Mouse (Mus musculus) embryonic facial prominence, embryonic 15.5 days (tissue): ENCODE measurements around the gene Tlr13. TPM values are rescaled to one million over a fixed set of nuclear protein-coding genes. Genes with fewer than 3 reads are reported as not detected.
A peak's percentile ranks its signal among the peaks of the same experiment; 100 is the strongest.

Experiments
- ATAC-seq: fragments of 200-750 bp; cut with Nextera tagmentation; 2 replicates; pipeline ENCODE4 v1.8.0; 2017; ENCODE audit warnings: low read depth, moderate TSS enrichment; ENCODE audit not compliant: insufficient number of reproducible peaks, low FRiP score, low TSS enrichment
- H3K27ac ChIP-seq: fragments of 300-500 bp; sonication (generic); replicated peaks from 2 replicates; pipeline ENCODE4 v1.5.1; 2015; ENCODE audit warnings: mild to moderate bottlenecking, inconsistent platforms
- H3K27me3 ChIP-seq: fragments of 300-500 bp; sonication (generic); 2 replicates; pipeline ENCODE4 v1.6.1; 2015; ENCODE audit warnings: inconsistent platforms
- H3K36me3 ChIP-seq: fragments of 300-500 bp; sonication (generic); 2 replicates; pipeline ENCODE4 v1.6.1; 2015; ENCODE audit warnings: mild to moderate bottlenecking, inconsistent platforms
- H3K4me1 ChIP-seq: fragments of 300-500 bp; sonication (generic); 2 replicates; pipeline ENCODE4 v1.6.1; 2015; ENCODE audit warnings: inconsistent platforms
- H3K4me2 ChIP-seq: fragments of 300-500 bp; sonication (generic); replicated peaks from 2 replicates; pipeline ENCODE4 v1.6.1; 2015; ENCODE audit warnings: mild to moderate bottlenecking, inconsistent platforms
- H3K4me3 ChIP-seq: fragments of 300-500 bp; sonication (generic); replicated peaks from 2 replicates; pipeline ENCODE4 v1.5.1; 2015; ENCODE audit warnings: mild to moderate bottlenecking, inconsistent platforms
- H3K9ac ChIP-seq: fragments of 300-500 bp; sonication (generic); 2 replicates; pipeline ENCODE4 v1.6.1; 2015; ENCODE audit warnings: inconsistent platforms
- H3K9me3 ChIP-seq: fragments of 300-500 bp; sonication (generic); replicated peaks from 2 replicates; pipeline ENCODE4 v1.6.1; 2016; ENCODE audit warnings: inconsistent platforms
- WGBS: fragments of 180-500 bp; shearing (Covaris S2); methylation state at CpG from one replicate; pipeline ENCODE4 v1.1.7; 2015; 5-methylcytosine and 5-hydroxymethylcytosine counted together
- polyA plus RNA-seq: library from polyadenylated mRNA; unstranded; fragments of >200 nt; fragmentation: Nextera tagmentation; extraction: Ambion mirVana; gene quantifications from 2 replicates; pipeline ENCODE4 v1.2.1, GENCODE M21; 2015

Tlr13 gene
- polyA plus RNA-seq, 1 experiment from 2014 or later = 1.3 TPM

- Histone ChIP-seq H3K9ac (no peak overlapping the region), H3K27ac (no peak overlapping the region), H3K36me3 (no peaks in the 10 kb centered on the region), H3K4me2 (no peak overlapping the region), H3K4me1 (no peaks in the 10 kb centered on the region), H3K9me3 (no peaks in the 10 kb centered on the region), H3K4me3 (no peak overlapping the region), H3K27me3 (no peaks in the 10 kb centered on the region)
- 54% methylated on average over 3 of the region's 3 CpGs for WGBS
- no peak for ATAC-seq
Measured at GRCm38 (mm10) chrX:106149460-106149859, 6.5 kb downstream of the Tlr13 start.

- Histone ChIP-seq H3K9ac (no peak overlapping the region), H3K4me1 (no peaks in the 10 kb centered on the region), H3K4me2 (no peak overlapping the region), H3K36me3 (no peaks in the 10 kb centered on the region), H3K4me3 (no peak overlapping the region), H3K27ac (no peak overlapping the region), H3K9me3 (no peaks in the 10 kb centered on the region), H3K27me3 (no peaks in the 10 kb centered on the region)
- no peak for ATAC-seq
Measured at GRCm38 (mm10) chrX:106154180-106154586, 11.2 kb downstream of the Tlr13 start.

GRCm38 (mm10) chrX:106155892-106156291 lies 12.9 kb downstream of the Tlr13 start:
- no peak for ATAC-seq
- H3K4me1 ChIP-seq = no peaks in the 10 kb centered on the region
- 83% methylated on average over 4 of the region's 4 CpGs for WGBS
- H3K27ac ChIP-seq = no peak overlapping the region
- no peak overlapping the region for H3K4me2 ChIP-seq
- no peaks in the 10 kb centered on the region for H3K9me3 ChIP-seq
- no peaks in the 10 kb centered on the region for H3K27me3 ChIP-seq
- no peaks in the 10 kb centered on the region for H3K36me3 ChIP-seq
- no peak overlapping the region for H3K4me3 ChIP-seq
- H3K9ac ChIP-seq = no peak overlapping the region

- H3K9me3 ChIP-seq = no peaks in the 10 kb centered on the region
- no peaks in the 10 kb centered on the region for H3K4me1 ChIP-seq
- WGBS = 53% methylated on average over 5 of the region's 5 CpGs
- H3K4me3 ChIP-seq = no peak overlapping the region
- no peaks in the 10 kb centered on the region for H3K36me3 ChIP-seq
- H3K4me2 ChIP-seq = no peak overlapping the region
- H3K27ac ChIP-seq = no peak overlapping the region
- H3K9ac ChIP-seq = no peak overlapping the region
- no peak for ATAC-seq
- H3K27me3 ChIP-seq = no peaks in the 10 kb centered on the region
Measured at GRCm38 (mm10) chrX:106163995-106164394, 21.0 kb downstream of the Tlr13 start.

DNA sequence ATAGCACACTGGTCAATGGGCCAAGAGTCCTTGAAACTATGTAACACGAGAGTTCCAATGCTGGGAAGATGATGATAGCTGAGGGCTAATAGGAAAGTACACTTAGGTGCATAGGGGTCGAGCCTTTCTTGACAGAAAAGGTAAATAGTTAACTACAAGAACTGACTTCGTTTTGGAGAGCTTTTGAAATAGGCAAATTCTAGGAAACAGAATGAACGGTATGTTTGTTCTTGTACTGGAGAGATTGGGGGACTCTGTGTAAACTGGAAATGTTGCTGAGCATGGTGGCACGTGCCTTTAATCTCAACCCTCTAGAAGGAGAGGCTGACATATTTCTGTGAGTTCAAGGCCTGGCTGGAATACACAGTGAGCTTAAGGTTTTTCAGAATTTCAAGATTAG lies 21.6 kb downstream of the Tlr13 start:
- 70% methylated on average over 5 of the region's 5 CpGs for WGBS
- Histone ChIP-seq H3K9ac (no peak overlapping the region), H3K36me3 (no peaks in the 10 kb centered on the region), H3K27me3 (no peaks in the 10 kb centered on the region), H3K4me3 (no peak overlapping the region), H3K4me1 (no peaks in the 10 kb centered on the region), H3K9me3 (no peaks in the 10 kb centered on the region), H3K4me2 (no peak overlapping the region), H3K27ac (no peak overlapping the region)
- no peak for ATAC-seq

DNA sequence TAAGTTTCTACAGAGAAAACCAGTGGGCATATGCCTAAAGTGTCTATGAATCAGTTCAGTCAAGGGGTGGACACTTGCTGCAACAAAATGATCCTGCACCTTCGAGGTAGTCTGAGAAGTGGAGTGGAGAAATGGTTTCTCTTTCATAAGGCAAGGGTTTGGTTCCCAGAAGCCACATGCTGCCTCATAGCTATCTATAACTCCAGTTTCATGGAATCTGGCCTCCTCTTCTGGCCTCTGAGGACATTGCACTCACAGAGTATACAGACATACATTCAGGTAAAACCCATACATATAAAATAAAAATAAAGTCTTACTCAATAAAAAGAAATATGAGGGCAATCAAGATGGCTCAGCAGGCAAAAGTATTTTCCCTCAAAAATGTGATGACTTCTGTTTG lies 22.1 kb downstream of the Tlr13 start:
- no peaks in the 10 kb centered on the region for H3K4me1 ChIP-seq
- no peaks in the 10 kb centered on the region for H3K27me3 ChIP-seq
- no peak overlapping the region for H3K4me3 ChIP-seq
- 70% methylated on average over 1 of the region's 1 CpGs for WGBS
- no peaks in the 10 kb centered on the region for H3K36me3 ChIP-seq
- H3K9me3 ChIP-seq = no peaks in the 10 kb centered on the region
- no peak overlapping the region for H3K27ac ChIP-seq
- H3K9ac ChIP-seq = no peak overlapping the region
- H3K4me2 ChIP-seq = no peak overlapping the region
- ATAC-seq = no peak

GRCm38 (mm10) chrX:106171106-106171852 lies 28.3 kb downstream of the Tlr13 start:
- Histone ChIP-seq H3K9me3 (no peaks in the 10 kb centered on the region), H3K4me1 (no peaks in the 10 kb centered on the region), H3K27ac (no peak overlapping the region), H3K36me3 (no peaks in the 10 kb centered on the region), H3K9ac (no peak overlapping the region), H3K4me3 (peak overlapping the region; percentile 30), H3K27me3 (no peaks in the 10 kb centered on the region), H3K4me2 (peak overlapping the region; percentile 40)
- 22% methylated on average over 18 of the region's 18 CpGs for WGBS
- ATAC-seq = 0 out of 2 replicates have a peak, but pooled peaks have one; percentile 39

DNA sequence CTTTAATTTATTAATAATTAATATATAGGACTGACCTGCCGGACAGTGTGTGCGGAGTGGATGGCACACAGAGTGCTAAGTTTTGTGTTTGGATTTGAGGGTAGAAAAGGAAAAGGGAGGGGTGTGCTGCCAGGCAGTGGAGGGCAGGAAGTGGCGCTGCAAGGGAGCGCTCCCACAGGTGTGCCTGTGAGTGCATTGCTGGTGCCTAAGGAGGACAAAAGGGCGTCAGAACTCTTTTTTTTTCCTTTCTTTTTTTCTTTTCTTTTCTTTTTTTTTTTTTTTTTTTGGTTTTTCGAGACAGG lies 28.8 kb downstream of the Tlr13 start:
- no peak for ATAC-seq
- Histone ChIP-seq H3K27me3 (no peaks in the 10 kb centered on the region), H3K4me3 (peak overlapping the region; percentile 30), H3K4me1 (no peaks in the 10 kb centered on the region), H3K36me3 (no peaks in the 10 kb centered on the region), H3K4me2 (peak overlapping the region; percentile 40), H3K27ac (no peak overlapping the region), H3K9ac (no peak overlapping the region), H3K9me3 (no peaks in the 10 kb centered on the region)
- WGBS = 64% methylated on average over 6 of the region's 6 CpGs

- WGBS = 51% methylated on average over 9 of the region's 9 CpGs
- no peak overlapping the region for H3K9ac ChIP-seq
- H3K36me3 ChIP-seq = no peaks in the 10 kb centered on the region
- no peaks in the 10 kb centered on the region for H3K27me3 ChIP-seq
- H3K4me2 ChIP-seq = no peak overlapping the region
- ATAC-seq = no peak
- no peaks in the 10 kb centered on the region for H3K9me3 ChIP-seq
- no peak overlapping the region for H3K4me3 ChIP-seq
- no peaks in the 10 kb centered on the region for H3K4me1 ChIP-seq
- H3K27ac ChIP-seq = no peak overlapping the region
Measured at GRCm38 (mm10) chrX:106176331-106176730, 33.3 kb downstream of the Tlr13 start.

DNA sequence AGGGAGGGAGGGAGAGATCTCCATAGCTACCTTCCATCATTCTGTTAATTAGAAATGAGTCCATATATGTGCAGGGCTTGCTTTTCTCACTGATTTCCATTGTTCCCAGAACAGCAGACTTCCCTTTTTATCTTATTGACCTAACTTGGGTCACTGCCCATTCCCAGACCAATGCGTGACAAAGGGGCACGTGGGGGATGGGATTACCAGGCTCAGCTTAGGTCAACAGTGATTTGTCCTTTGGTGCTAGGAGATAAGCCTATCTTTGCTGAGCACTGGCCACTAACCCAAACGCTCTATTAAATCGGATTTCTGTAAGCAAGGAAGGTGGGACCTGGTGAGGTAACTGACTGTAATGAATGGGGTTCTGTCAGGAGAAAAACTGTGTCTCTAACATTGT lies 41.3 kb downstream of the Tlr13 start:
- 42% methylated on average over 4 of the region's 4 CpGs for WGBS
- no peak for ATAC-seq
- Histone ChIP-seq H3K36me3 (no peaks in the 10 kb centered on the region), H3K27ac (no peak overlapping the region), H3K9me3 (no peaks in the 10 kb centered on the region), H3K4me2 (no peak overlapping the region), H3K27me3 (no peaks in the 10 kb centered on the region), H3K4me1 (0 out of 2 replicates have a peak, but pooled peaks cover 7% of the 10 kb centered on the region), H3K4me3 (no peak overlapping the region), H3K9ac (no peak overlapping the region)

DNA sequence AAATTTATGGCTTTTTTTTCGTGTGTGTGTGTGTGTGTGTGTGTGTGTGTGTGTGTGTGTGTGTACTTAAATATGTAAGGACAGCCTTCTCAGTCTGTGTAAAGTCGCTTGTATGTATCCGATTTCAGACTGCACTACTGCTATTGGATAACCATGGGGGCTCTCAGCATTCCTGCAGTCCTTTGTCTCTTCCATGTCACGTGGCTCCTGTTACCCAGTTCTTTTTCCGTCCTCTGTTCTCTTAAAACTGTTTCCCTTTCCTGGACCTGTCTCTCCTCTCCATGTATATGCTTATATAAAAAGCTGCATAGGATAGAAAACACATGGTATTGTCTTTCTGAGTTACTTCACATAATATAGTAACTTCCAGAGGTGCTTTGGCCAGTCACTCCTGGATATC lies 42.7 kb downstream of the Tlr13 start:
- H3K27ac ChIP-seq = peak overlapping the region; percentile 91
- no peak overlapping the region for H3K4me3 ChIP-seq
- peak overlapping the region; percentile 41 for H3K4me2 ChIP-seq
- 9% methylated on average over 5 of the region's 5 CpGs for WGBS
- ATAC-seq = no peak
- no peaks in the 10 kb centered on the region for H3K36me3 ChIP-seq
- no peaks in the 10 kb centered on the region for H3K9me3 ChIP-seq
- H3K9ac ChIP-seq = no peak overlapping the region
- H3K4me1 ChIP-seq = 0 out of 2 replicates have a peak, but pooled peaks cover 7% of the 10 kb centered on the region
- H3K27me3 ChIP-seq = no peaks in the 10 kb centered on the region
